22 mouse cellular contexts compared by ENCODE assay signal in the genomic region with DNA sequence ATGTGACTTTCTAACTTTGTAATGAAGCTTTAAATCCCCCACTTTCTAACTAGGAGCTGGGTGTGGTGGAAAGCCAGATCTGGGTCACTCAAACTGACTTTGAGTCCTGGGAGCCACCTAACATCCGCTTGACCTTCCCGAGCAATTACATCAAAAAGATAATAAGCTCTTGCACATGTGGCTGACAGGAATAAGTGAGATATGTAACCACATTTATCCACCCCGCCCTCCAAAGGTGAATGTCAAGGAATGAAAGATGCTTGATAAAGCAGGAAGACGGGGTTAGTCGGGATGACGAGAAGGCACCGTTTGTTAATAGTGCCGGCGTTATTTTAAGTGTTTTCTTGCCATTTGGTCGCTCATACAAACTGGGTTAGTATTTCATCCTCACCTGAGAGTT. TPM values are rescaled to one million over a fixed set of nuclear protein-coding genes. Genes with fewer than 3 reads are reported as not detected.
"Had no signal": no experiment of that assay in that cellular context is flagged by ENCODE, and none has a peak within 500 bp of the region (broad histone marks: within the 10 kb centered on the region; RNA-seq: fewer than 3 reads in every experiment).

No protein-coding gene starts in this region.

- H3K4me2 ChIP-seq: embryonic facial prominence, embryonic 12.5 days; embryonic facial prominence, embryonic 13.5 days; embryonic facial prominence, embryonic 15.5 days; forebrain, embryonic 12.5 days; forebrain, embryonic 13.5 days; forebrain, embryonic 15.5 days had no signal

- H3K9me3 ChIP-seq: embryonic facial prominence, embryonic 10.5 days; embryonic facial prominence, embryonic 12.5 days; embryonic facial prominence, embryonic 13.5 days; embryonic facial prominence, embryonic 15.5 days; forebrain, embryonic 10.5 days; forebrain, embryonic 12.5 days; forebrain, embryonic 13.5 days; forebrain, embryonic 15.5 days had no signal

- H3K36me3 ChIP-seq: embryonic facial prominence, embryonic 10.5 days; embryonic facial prominence, embryonic 15.5 days; forebrain, embryonic 10.5 days; forebrain, embryonic 12.5 days; forebrain, embryonic 15.5 days had no signal

- H3K9ac ChIP-seq: embryonic facial prominence, embryonic 12.5 days; embryonic facial prominence, embryonic 13.5 days; embryonic facial prominence, embryonic 15.5 days; forebrain, embryonic 12.5 days; forebrain, embryonic 13.5 days; forebrain, embryonic 15.5 days; forebrain, postnatal 0 days had no signal

- H3K27me3 ChIP-seq: embryonic facial prominence, embryonic 12.5 days; embryonic facial prominence, embryonic 13.5 days; embryonic facial prominence, embryonic 15.5 days; forebrain, embryonic 12.5 days; forebrain, embryonic 13.5 days; forebrain, embryonic 15.5 days had no signal

- H3K27ac ChIP-seq: embryonic facial prominence, embryonic 10.5 days; embryonic facial prominence, embryonic 12.5 days; embryonic facial prominence, embryonic 13.5 days; embryonic facial prominence, embryonic 15.5 days; forebrain, embryonic 10.5 days; forebrain, embryonic 12.5 days; forebrain, embryonic 13.5 days; forebrain, embryonic 15.5 days; gastrocnemius, adult 2 months; heart, adult 2 months had no signal

- H3K4me3 ChIP-seq: embryonic facial prominence, embryonic 10.5 days; embryonic facial prominence, embryonic 12.5 days; embryonic facial prominence, embryonic 13.5 days; embryonic facial prominence, embryonic 15.5 days; erythroblast, embryonic 14.5 days; forebrain, embryonic 10.5 days; forebrain, embryonic 12.5 days; forebrain, embryonic 13.5 days; forebrain, embryonic 15.5 days; gastrocnemius, adult 2 months; heart, adult 2 months had no signal

- DNase-seq: cerebellum, adult 8-10 months; cerebellum, adult 9-10 months; cerebellum, adult 9-11 months; cerebellum, postnatal 25 days; cerebellum, postnatal 36 days; embryo, embryonic 11 days; gastrocnemius, postnatal 10 days; gastrocnemius, postnatal 14 days; gastrocnemius, postnatal 25 days; gastrocnemius, postnatal 36 days had no signal

RNA-seq across cellular contexts. Expression of gene Lhfpl2, which starts 41.5 kb away (rescaled TPM):
- polyA plus RNA-seq: erythroblast, embryonic 14.5 days had no signal
